Mouse (Mus musculus) bone marrow macrophage, adult 2 months (primary cell): Measurements from ENCODE around the gene Camsap1.

Experiments
- CTCF ChIP-seq: IDR thresholded peaks from 2 replicates; pipeline ENCODE4 v1.5.1; 2012; ENCODE audit warnings: low read depth, mild to moderate bottlenecking, low read length, moderate library complexity
- POLR2A ChIP-seq: IDR thresholded peaks from 2 replicates; pipeline ENCODE4 v1.6.1; 2012; ENCODE audit warnings: mild to moderate bottlenecking, low read depth, low read length, borderline replicate concordance

- TF ChIP-seq CTCF (no peak), POLR2A (no peak)
Measured at GRCm38 (mm10) chr2:26011420-26011819, 28.3 kb upstream of the Camsap1 start.
